Mouse (Mus musculus) midbrain, postnatal 0 days (tissue): ENCODE results near the gene Gm12216. TPM values are rescaled to one million over a fixed set of nuclear protein-coding genes. Genes with fewer than 3 reads are reported as not detected.

Experiments used
- ATAC-seq: fragments of 200-750 bp; cut with Nextera tagmentation; 2 replicates; pipeline ENCODE4 v1.8.0; 2017; ENCODE audit warnings: moderate number of reproducible peaks, mild to moderate bottlenecking, moderate TSS enrichment, moderate library complexity; ENCODE audit not compliant: low FRiP score
- DNase-seq: peaks from one replicate; pipeline ENCODE4 v3.0.0-alpha.2; 2015; ENCODE audit warnings: low spot score
- H3K27ac ChIP-seq: fragments of 300-500 bp; sonication (generic); 2 replicates; pipeline ENCODE4 v1.5.1; 2014; ENCODE audit warnings: low read depth, mild to moderate bottlenecking, low read length, mixed read lengths
- H3K27me3 ChIP-seq: fragments of 300-500 bp; sonication (generic); 2 replicates; pipeline ENCODE4 v1.6.1; 2014; ENCODE audit warnings: low read length, control low read depth, mixed read lengths; ENCODE audit not compliant: insufficient read depth
- H3K36me3 ChIP-seq: fragments of 300-500 bp; sonication (generic); 2 replicates; pipeline ENCODE4 v1.6.1; 2014; ENCODE audit warnings: low read length, control low read depth, mixed read lengths; ENCODE audit not compliant: insufficient read depth
- H3K4me1 ChIP-seq: fragments of 300-500 bp; sonication (generic); 2 replicates; pipeline ENCODE4 v1.6.1; 2014; ENCODE audit warnings: mild to moderate bottlenecking, control low read depth, antibody characterized with exemption, low read length, mixed read lengths; ENCODE audit not compliant: insufficient read depth
- H3K4me2 ChIP-seq: fragments of 300-500 bp; sonication (generic); 2 replicates; pipeline ENCODE4 v1.6.1; 2014; ENCODE audit warnings: low read depth, mild to moderate bottlenecking, low read length, mixed read lengths; ENCODE audit not compliant: poor library complexity, severe bottlenecking
- H3K4me3 ChIP-seq: fragments of 300-500 bp; sonication (generic); 2 replicates; pipeline ENCODE4 v1.5.1; 2014; ENCODE audit warnings: low read depth, mild to moderate bottlenecking, low read length, moderate library complexity
- H3K9ac ChIP-seq: fragments of 300-500 bp; sonication (generic); replicated peaks from 2 replicates; pipeline ENCODE4 v1.6.1; 2014; ENCODE audit warnings: mild to moderate bottlenecking, low read length, moderate library complexity, mixed read lengths; ENCODE audit not compliant: poor library complexity, severe bottlenecking
- H3K9me3 ChIP-seq: fragments of 300-500 bp; sonication (generic); 2 replicates; pipeline ENCODE4 v1.6.1; 2016; ENCODE audit warnings: low read length, control low read depth
- CTCF ChIP-seq: IDR thresholded peaks from 2 replicates; pipeline ENCODE4 v1.5.1; 2016; ENCODE audit warnings: antibody characterized with exemption, mild to moderate bottlenecking
- WGBS: fragments of 180-500 bp; shearing (Covaris S2); extraction: QIAGEN DNeasy Blood & Tissue Kit; methylation state at CpG from one replicate; pipeline ENCODE4 v1.1.7; 2014; 5-methylcytosine and 5-hydroxymethylcytosine counted together
- polyA plus RNA-seq: library from polyadenylated mRNA; unstranded; fragments of >200 nt; fragmentation: Nextera tagmentation; extraction: Ambion mirVana; gene quantifications from 2 replicates; pipeline ENCODE4 v1.2.1, GENCODE M21; 2015
- total RNA-seq: library from RNA; depleted of rRNA; stranded (reverse); fragments of >200 nt; gene quantifications from 2 replicates; pipeline ENCODE4 v1.2.3, GENCODE M21; 2014

Gene Gm12216
- total and polyA plus RNA-seq, 2 experiments from 2014 or later = 0.65 TPM; not detected in 1

GRCm38 (mm10) chr11:53813001-53813868, 45.8 kb downstream of the Gm12216 start:
- no peak for ATAC-seq
- TF ChIP-seq CTCF = no peak
- 87% methylated on average over 16 of the region's 16 CpGs for WGBS

DNA sequence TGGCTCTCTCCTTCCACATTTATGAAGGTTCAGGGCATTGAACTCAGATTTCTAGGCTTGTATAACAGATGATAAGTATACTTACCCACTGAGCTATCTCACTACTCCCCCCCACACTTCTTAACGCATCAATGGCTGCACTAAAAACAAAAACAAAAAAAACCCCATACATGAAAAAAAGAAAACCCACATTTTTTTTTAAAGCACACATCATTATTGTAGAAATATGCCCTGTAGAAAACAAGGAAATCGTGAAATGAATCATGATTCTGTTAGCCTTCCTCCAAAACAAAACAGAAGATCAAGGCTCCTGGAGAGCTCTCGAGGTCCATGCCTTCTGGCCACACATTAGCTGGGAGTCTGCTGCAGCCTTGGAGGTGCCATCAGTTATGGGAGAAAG, 47.7 kb downstream of the Gm12216 start:
- Histone ChIP-seq H3K9ac (no peak overlapping the region), H3K4me2 (no peak overlapping the region), H3K9me3 (no peaks in the 10 kb centered on the region), H3K27me3 (no peaks in the 10 kb centered on the region), H3K36me3 (no peaks in the 10 kb centered on the region), H3K4me3 (no peak overlapping the region), H3K4me1 (no peaks in the 10 kb centered on the region), H3K27ac (no peak overlapping the region)
- WGBS = 82% methylated on average over 3 of the region's 3 CpGs
- no peak for DNase-seq
- no peak for TF ChIP-seq CTCF
- no peak for ATAC-seq

More at GRCm38 (mm10) chr11:53813001-53813868, 45.8 kb downstream of the Gm12216 start:
- Histone ChIP-seq H3K36me3 (no peaks in the 10 kb centered on the region), H3K9me3 (no peaks in the 10 kb centered on the region), H3K4me3 (no peak overlapping the region), H3K9ac (no peak overlapping the region), H3K27ac (no peak overlapping the region), H3K4me1 (no peaks in the 10 kb centered on the region), H3K4me2 (no peak overlapping the region), H3K27me3 (no peaks in the 10 kb centered on the region)
- no peak for DNase-seq

- no peak for TF ChIP-seq CTCF
Observed at GRCm38 (mm10) chr11:53810749-53811148, 48.3 kb downstream of the Gm12216 start.

GRCm38 (mm10) chr11:53810156-53810555, 48.9 kb downstream of the Gm12216 start:
- WGBS = 63% methylated on average over 5 of the region's 5 CpGs
- DNase-seq (no peak), ATAC-seq (no peak)
- Histone ChIP-seq H3K36me3 (no peaks in the 10 kb centered on the region), H3K4me2 (no peak overlapping the region), H3K27ac (no peak overlapping the region), H3K27me3 (no peaks in the 10 kb centered on the region), H3K4me3 (no peak overlapping the region), H3K9me3 (no peaks in the 10 kb centered on the region), H3K9ac (no peak overlapping the region), H3K4me1 (no peaks in the 10 kb centered on the region)
- no peak for TF ChIP-seq CTCF

More at GRCm38 (mm10) chr11:53810749-53811148, 48.3 kb downstream of the Gm12216 start:
- DNase-seq (no peak), ATAC-seq (no peak)
- Histone ChIP-seq H3K27me3 (no peaks in the 10 kb centered on the region), H3K4me3 (no peak overlapping the region), H3K4me2 (no peak overlapping the region), H3K9me3 (no peaks in the 10 kb centered on the region), H3K36me3 (no peaks in the 10 kb centered on the region), H3K9ac (no peak overlapping the region), H3K27ac (no peak overlapping the region), H3K4me1 (no peaks in the 10 kb centered on the region)
- 75% methylated on average over 2 of the region's 2 CpGs for WGBS

GRCm38 (mm10) chr11:53809354-53809753, 49.7 kb downstream of the Gm12216 start:
- no peak for ATAC-seq
- no peaks in the 10 kb centered on the region for H3K4me1 ChIP-seq
- TF ChIP-seq CTCF = no peak
- no peaks in the 10 kb centered on the region for H3K27me3 ChIP-seq
- no peak overlapping the region for H3K9ac ChIP-seq
- DNase-seq = no peak
- H3K36me3 ChIP-seq = no peaks in the 10 kb centered on the region
- H3K4me3 ChIP-seq = no peak overlapping the region
- WGBS = 43% methylated on average over 5 of the region's 5 CpGs
- H3K27ac ChIP-seq = no peak overlapping the region
- H3K9me3 ChIP-seq = no peaks in the 10 kb centered on the region
- H3K4me2 ChIP-seq = no peak overlapping the region

DNA sequence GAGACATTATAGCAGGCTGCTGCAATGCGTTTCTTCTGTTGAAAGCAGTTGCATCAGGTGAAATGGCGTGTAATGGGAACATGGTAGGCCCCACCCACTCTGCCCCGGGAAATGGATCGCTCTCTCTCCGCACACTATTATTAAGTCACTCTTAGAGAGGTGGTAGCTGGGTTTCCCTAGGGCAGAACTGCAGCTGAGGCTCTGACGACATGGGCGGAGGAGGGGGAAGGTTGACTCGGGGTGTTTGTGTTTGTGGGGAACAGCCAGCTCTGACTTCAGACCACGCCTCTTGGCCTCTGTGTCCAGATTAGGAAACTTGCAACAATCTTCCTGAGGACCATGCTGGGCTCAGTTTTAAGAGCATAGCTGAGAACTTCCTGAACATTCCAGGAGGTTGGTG, 53.3 kb downstream of the Gm12216 start:
- H3K4me2 ChIP-seq = no peak overlapping the region
- H3K36me3 ChIP-seq = no peaks in the 10 kb centered on the region
- H3K9ac ChIP-seq = no peak overlapping the region
- H3K4me1 ChIP-seq = no peaks in the 10 kb centered on the region
- H3K4me3 ChIP-seq = no peak overlapping the region
- ATAC-seq = no peak
- DNase-seq = no peak
- H3K27me3 ChIP-seq = no peaks in the 10 kb centered on the region
- H3K9me3 ChIP-seq = no peaks in the 10 kb centered on the region
- WGBS = 66% methylated on average over 9 of the region's 9 CpGs
- TF ChIP-seq CTCF = no peak
- H3K27ac ChIP-seq = no peak overlapping the region
